Mouse (Mus musculus): ENCODE data around the gene Gm4744.
"Not testable (repeated sequence)": the region's sequence is repeated elsewhere in the genome, so short reads cannot be mapped to it uniquely, and the experiment has no call there.

Gene Gm4744

GRCm38 (mm10) chr6:40951770-40952169, at the start of gene Gm4744:
Gm4744 (minus strand) TSS chr6:40951870.
- DNase-seq (ENCODE audit: low spot score in 2 of 2): no peak

GRCm38 (mm10) chr6:40999379-40999778, 47.7 kb upstream of the Gm4744 start, which contains the start of gene Gm2663:
Gm2663 (minus strand) TSS chr6:40999479.
- not testable (repeated sequence) for DNase-seq (ENCODE audit: low spot score in 2 of 2)

GRCm38 (mm10) chr6:40964454-40964853, 12.8 kb upstream of the Gm4744 start, which contains the start of gene 1810009J06Rik:
1810009J06Rik (plus strand) TSS chr6:40964754.
- DNase-seq (ENCODE audit: low spot score in 2 of 2): not testable (repeated sequence)

GRCm38 (mm10) chr6:40953716-40954115, 2.0 kb upstream of the Gm4744 start:
- no peak for DNase-seq (ENCODE audit: low spot score in 2 of 2)

GRCm38 (mm10) chr6:40940457-40940856, 11.2 kb downstream of the Gm4744 start, which contains the start of gene 1700074P13Rik:
1700074P13Rik (minus strand) TSS chr6:40940557.
- no peak for DNase-seq (ENCODE audit: low spot score in 2 of 2)

- no peak for DNase-seq (ENCODE audit: low spot score in 2 of 2)
Observed at GRCm38 (mm10) chr6:40919954-40920353, 31.7 kb downstream of the Gm4744 start.

- no peak for DNase-seq (ENCODE audit: low spot score in 2 of 2)
Observed at GRCm38 (mm10) chr6:40900287-40900686, 51.4 kb downstream of the Gm4744 start, which contains the start of gene Prss58. Prss58 (minus strand) TSS chr6:40900387.
